Mouse (Mus musculus): ENCODE results near the gene Epb41l4b.

DNA sequence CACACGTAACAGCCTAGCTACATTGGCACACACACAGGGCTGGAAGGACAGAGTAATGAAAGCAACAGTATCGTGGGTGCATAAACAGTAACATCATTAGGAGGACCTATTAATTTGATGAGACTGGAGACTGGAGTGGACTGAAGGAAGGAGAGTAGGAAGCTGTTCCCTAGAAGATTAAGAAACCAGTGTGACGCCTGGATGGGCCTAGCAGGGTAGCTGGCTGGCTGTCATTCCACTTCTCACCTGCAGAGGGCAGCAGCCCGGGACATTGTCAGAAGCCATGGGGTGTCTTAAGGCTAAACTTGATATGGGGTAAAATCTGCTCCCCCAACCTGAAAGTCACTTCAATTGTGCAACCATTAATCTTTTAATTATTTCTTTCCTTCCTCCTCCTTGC is 78.0 kb downstream of the Epb41l4b start:
- TF ChIP-seq CTCF (IDR thresholded peaks at IDR 0.05; ENCODE audit: low read depth, low read length) = 0 out of 2 replicates have a peak, but pooled peaks have one; percentile 20
- no peak for TF ChIP-seq GATA1 (IDR thresholded peaks at IDR 0.05; ENCODE audit: borderline replicate concordance, low read length)
- TF ChIP-seq TAL1 (conservative IDR thresholded peaks at IDR 0.05; ENCODE audit: low read depth, low read length) = no peak

All from G1E (cell line).